In the genomic region with DNA sequence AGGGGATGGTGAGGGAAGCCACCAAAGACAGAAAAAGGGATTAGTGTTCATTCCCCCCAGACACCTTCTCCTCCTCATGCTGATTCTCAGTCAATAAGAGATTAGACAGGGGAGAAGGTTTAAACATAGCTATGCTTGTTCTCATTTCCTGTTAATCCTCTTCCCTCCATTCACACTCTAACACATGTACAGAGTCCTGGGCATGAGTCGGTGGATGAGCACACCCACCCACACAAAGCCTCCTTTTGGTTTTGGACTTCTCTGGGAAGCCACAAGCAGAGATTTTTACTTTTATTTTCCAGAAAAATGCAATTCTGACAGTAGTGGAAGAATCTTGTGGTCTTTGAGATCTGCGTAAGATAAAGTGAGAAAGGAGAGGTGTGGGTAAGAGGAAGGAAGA, we compare ENCODE assay signal across 16 mouse cellular contexts.
DNase-seq lines count a peak whose midpoint lies in the region; ATAC-seq lines count a peak whose summit lies in the region.
"Had no signal": no experiment of that assay in that cellular context is flagged by ENCODE, and none has a peak within 500 bp of the region (broad histone marks: within the 10 kb centered on the region; RNA-seq: fewer than 3 reads in every experiment).

No protein-coding gene starts in this region.

- ATAC-seq in frontal cortex, adult (ENCODE audit: low TSS enrichment), result peak; percentile 96
- ATAC-seq: CD4-positive, CD25-positive, alpha-beta regulatory T cell, adult 4 months; forebrain, embryonic 16.5 days had no signal

- DNase-seq in frontal cortex, postnatal 25 days (ENCODE audit: low spot score in 2 of 2), result no peak
- peak; percentile 20 to 23 for DNase-seq in left cerebral cortex, adult 18-20 months (ENCODE audit: low spot score in 2 of 2)
- DNase-seq in left cerebral cortex, adult 9 months (ENCODE audit: low spot score in 2 of 2), result no peak
- DNase-seq in right cerebral cortex, adult 2 months (ENCODE audit: low spot score in 2 of 2), result peak; percentile 5 to 16
- DNase-seq in right cerebral cortex, postnatal 4 days, result no peak
- no peak for DNase-seq in embryo, embryonic 10 days (ENCODE audit: low spot score)
- DNase-seq: adrenal gland, postnatal 10 days; B cell, adult 2 months; cerebellum, adult 11-12 months; cerebellum, adult 9-10 months; cerebellum, postnatal 25 days; gastrocnemius, adult 2 months; gastrocnemius, postnatal 25 days had no signal

Comparison
In these comparisons a context has a peak if more than half of its experiments do, and no peak if none do; other contexts are left out.
1. DNase-seq: peak in left cerebral cortex, adult 18-20 months (2 of 2) and right cerebral cortex, adult 2 months (2 of 2); none in frontal cortex, postnatal 25 days (0 of 2), left cerebral cortex, adult 9 months (0 of 2), right cerebral cortex, postnatal 4 days (single experiment) and embryo, embryonic 10 days (single experiment).